Mouse (Mus musculus) liver, adult 2 months (tissue): ENCODE data around the gene Nnat.

Experiments
- CTCF ChIP-seq: fragments of 200-500 bp; IDR thresholded peaks from 2 replicates; pipeline ENCODE4 v1.5.1; 2011; ENCODE audit warnings: low read depth, low read length, control low read depth
- POLR2A ChIP-seq: fragments of 200-500 bp; IDR thresholded peaks from 2 replicates; pipeline ENCODE4 v1.6.1; 2011; ENCODE audit warnings: low read length, control low read depth; ENCODE audit not compliant: insufficient read depth; ENCODE audit errors: extremely low read depth

- no peak for TF ChIP-seq CTCF
- no peak for TF ChIP-seq POLR2A
Measured at GRCm38 (mm10) chr2:157530056-157530955, 29.6 kb upstream of the Nnat start.
